Mouse (Mus musculus) midbrain, embryonic 14.5 days (tissue): ENCODE results near the gene Prune1. TPM values are rescaled to one million over a fixed set of nuclear protein-coding genes. Genes with fewer than 3 reads are reported as not detected.

Experiments used
- ATAC-seq: fragments of 200-750 bp; cut with Nextera tagmentation; 2 replicates; pipeline ENCODE4 v1.8.0; 2017; ENCODE audit warnings: moderate number of reproducible peaks, moderate library complexity; ENCODE audit not compliant: low FRiP score, low TSS enrichment
- DNase-seq: peaks from one replicate; pipeline ENCODE4 v3.0.0-alpha.2; 2015
- H3K27ac ChIP-seq: fragments of 300-500 bp; sonication (generic); replicated peaks from 2 replicates; pipeline ENCODE4 v1.5.1; 2014; ENCODE audit warnings: mild to moderate bottlenecking, low read depth, low read length, moderate library complexity
- H3K27me3 ChIP-seq: fragments of 300-500 bp; sonication (generic); 2 replicates; pipeline ENCODE4 v1.6.1; 2014; ENCODE audit warnings: low read length, control low read depth, mixed read lengths; ENCODE audit not compliant: control insufficient read depth, insufficient read depth
- H3K36me3 ChIP-seq: fragments of 300-500 bp; sonication (generic); 2 replicates; pipeline ENCODE4 v1.6.1; 2014; ENCODE audit warnings: low read length, control low read depth; ENCODE audit not compliant: control insufficient read depth, insufficient read depth
- H3K4me1 ChIP-seq: fragments of 300-500 bp; sonication (generic); 2 replicates; pipeline ENCODE4 v1.6.1; 2014; ENCODE audit warnings: mild to moderate bottlenecking, antibody characterized with exemption, low read length, control low read depth; ENCODE audit not compliant: control insufficient read depth, insufficient read depth
- H3K4me2 ChIP-seq: fragments of 300-500 bp; sonication (generic); 2 replicates; pipeline ENCODE4 v1.6.1; 2014; ENCODE audit warnings: mild to moderate bottlenecking, low read length, moderate library complexity
- H3K4me3 ChIP-seq: fragments of 300-500 bp; sonication (generic); replicated peaks from 2 replicates; pipeline ENCODE4 v1.5.1; 2014; ENCODE audit warnings: low read depth, low read length
- H3K9ac ChIP-seq: fragments of 300-500 bp; sonication (generic); replicated peaks from 2 replicates; pipeline ENCODE4 v1.6.1; 2014; ENCODE audit warnings: mild to moderate bottlenecking, low read length, moderate library complexity
- H3K9me3 ChIP-seq: fragments of 300-500 bp; sonication (generic); 2 replicates; pipeline ENCODE4 v1.6.1; 2016; ENCODE audit warnings: low read length, control low read depth, mixed read lengths; ENCODE audit not compliant: control insufficient read depth
- WGBS: fragments of 180-500 bp; shearing (Covaris S2); extraction: QIAGEN DNeasy Blood & Tissue Kit; methylation state at CpG from one replicate; pipeline ENCODE4 v1.1.7; 2014; 5-methylcytosine and 5-hydroxymethylcytosine counted together
- polyA plus RNA-seq: library from polyadenylated mRNA; unstranded; fragments of >200 nt; fragmentation: Nextera tagmentation; extraction: Ambion mirVana; gene quantifications from 2 replicates; pipeline ENCODE4 v1.2.1, GENCODE M21; 2014

Gene Prune1
- polyA plus RNA-seq, 1 experiment from 2014 or later, result 59.4 TPM

GRCm38 (mm10) chr3:95317414-95318080 lies 35.7 kb upstream of the Prune1 start:
- H3K4me3 ChIP-seq, result no peak overlapping the region
- H3K27me3 ChIP-seq, result no peaks in the 10 kb centered on the region
- H3K4me1 ChIP-seq, result peaks cover 15% of the 10 kb centered on the region
- H3K4me2 ChIP-seq, result peak overlapping the region; percentile 27; the same call in 1 of the 2 replicates
- peaks cover 28% of the 10 kb centered on the region for H3K36me3 ChIP-seq
- DNase-seq, result peak; percentile 77
- no peak overlapping the region for H3K9ac ChIP-seq
- 28% methylated on average over 12 of the region's 12 CpGs for WGBS
- H3K27ac ChIP-seq, result no peak overlapping the region
- no peak for ATAC-seq
- H3K9me3 ChIP-seq, result no peaks in the 10 kb centered on the region

GRCm38 (mm10) chr3:95315844-95316550 lies 34.1 kb upstream of the Prune1 start:
- no peak for ATAC-seq
- peaks cover 12% of the 10 kb centered on the region for H3K36me3 ChIP-seq
- peak overlapping the region; percentile 88 for H3K4me3 ChIP-seq
- no peak for DNase-seq
- WGBS, result 14% methylated on average over 9 of the region's 9 CpGs
- H3K4me1 ChIP-seq, result peaks cover 15% of the 10 kb centered on the region
- peak overlapping the region; percentile 78 for H3K4me2 ChIP-seq
- peak overlapping the region; percentile 91 for H3K27ac ChIP-seq
- H3K9me3 ChIP-seq, result no peaks in the 10 kb centered on the region
- H3K27me3 ChIP-seq, result no peaks in the 10 kb centered on the region
- peak overlapping the region; percentile 98 for H3K9ac ChIP-seq

- H3K4me3 ChIP-seq, result peak overlapping the region; percentile 88
- H3K27ac ChIP-seq, result peak overlapping the region; percentile 91
- DNase-seq (peak; percentile 88), ATAC-seq (peak; percentile 90)
- H3K4me2 ChIP-seq, result peak overlapping the region; percentile 78
- H3K9me3 ChIP-seq, result no peaks in the 10 kb centered on the region
- H3K9ac ChIP-seq, result peak overlapping the region; percentile 98
- H3K36me3 ChIP-seq, result peaks cover 5% of the 10 kb centered on the region
- H3K4me1 ChIP-seq, result peaks cover 15% of the 10 kb centered on the region
- H3K27me3 ChIP-seq, result no peaks in the 10 kb centered on the region
- under 1% methylated on average over 70 of the region's 71 CpGs for WGBS
Measured at GRCm38 (mm10) chr3:95315094-95315843, 33.4 kb upstream of the Prune1 start.

DNA sequence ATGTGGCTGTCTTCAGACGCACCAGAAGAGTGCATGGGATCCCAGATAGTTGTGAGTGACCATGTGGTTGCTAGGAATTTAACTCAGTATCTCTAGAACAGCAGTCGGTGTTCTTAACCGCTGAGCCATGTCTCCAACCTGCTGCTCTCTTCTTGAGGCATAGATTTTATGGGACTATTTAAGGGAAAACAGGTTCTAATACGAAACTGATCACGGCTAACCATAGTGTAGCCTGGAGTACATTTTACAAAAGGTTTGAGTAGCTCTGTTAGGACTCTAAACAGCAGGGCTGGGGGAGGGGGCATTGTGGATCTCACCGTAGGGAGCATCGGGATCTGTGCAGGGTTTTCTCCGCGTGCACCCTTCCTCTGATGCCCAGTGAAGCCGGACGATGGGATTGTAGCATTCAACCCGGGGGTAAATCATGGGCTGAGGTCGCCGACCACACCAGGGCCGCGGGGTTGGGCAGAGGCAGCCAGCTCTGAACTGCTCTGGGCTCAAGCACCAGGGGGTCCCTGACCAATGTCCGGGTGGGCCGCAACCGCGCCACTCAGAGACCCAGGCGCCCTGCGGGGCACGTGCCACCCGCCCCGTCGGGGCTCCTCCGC lies 32.7 kb upstream of the Prune1 start, which contains the start of gene Cers2:
Gene Cers2 (plus strand): TSS at position 306 of the 608 bp plus-strand sequence.
- peaks cover 15% of the 10 kb centered on the region for H3K4me1 ChIP-seq
- ATAC-seq, result no peak
- 2% methylated on average over 27 of the region's 27 CpGs for whole genome bisulfite sequencing
- H3K9ac ChIP-seq, result peak within 1 kb of the TSS; percentile 98
- no peaks in the 10 kb centered on the region for H3K36me3 ChIP-seq
- DNase-seq, result peak; percentile 63
- H3K27me3 ChIP-seq, result no peaks in the 10 kb centered on the region
- H3K4me3 ChIP-seq, result peak within 1 kb of the TSS; percentile 88
- peak within 1 kb of the TSS; percentile 91 for H3K27ac ChIP-seq
- no peaks in the 10 kb centered on the region for H3K9me3 ChIP-seq
- peak within 1 kb of the TSS; percentile 78 for H3K4me2 ChIP-seq

- 54% methylated on average over 6 of the region's 6 CpGs for WGBS
- peak overlapping the region; percentile 98; the same call in 1 of the 2 replicates for H3K9ac ChIP-seq
Measured at GRCm38 (mm10) chr3:95314075-95314474, 32.2 kb upstream of the Prune1 start.

DNA sequence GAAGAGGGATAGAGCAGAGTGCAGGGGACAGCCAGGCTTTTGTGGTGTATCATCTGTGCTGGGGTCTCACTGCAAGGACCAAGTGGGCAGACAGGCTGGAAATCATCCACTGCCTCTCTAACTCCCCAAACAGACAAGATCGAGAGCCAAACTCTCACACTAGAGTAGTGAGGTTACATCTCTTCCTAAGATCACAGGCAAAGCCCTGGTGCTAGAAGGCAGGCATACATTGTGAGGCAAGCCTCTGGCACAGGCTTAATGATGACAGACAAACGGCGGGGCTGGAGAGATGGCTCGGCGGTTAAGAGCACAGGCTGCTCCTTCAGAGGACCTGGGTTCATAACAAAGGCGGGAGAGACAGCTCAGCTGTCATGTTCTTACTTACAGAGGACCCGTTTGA lies 31.6 kb upstream of the Prune1 start:
- Histone ChIP-seq H3K36me3 (no peaks in the 10 kb centered on the region), H3K4me2 (no peak overlapping the region), H3K27ac (no peak overlapping the region), H3K4me3 (no peak overlapping the region), H3K27me3 (no peaks in the 10 kb centered on the region), H3K9ac (no peak overlapping the region), H3K9me3 (no peaks in the 10 kb centered on the region), H3K4me1 (peaks cover 15% of the 10 kb centered on the region)
- no peak for ATAC-seq
- WGBS, result 45% methylated on average over 7 of the region's 7 CpGs
- no peak for DNase-seq

More at GRCm38 (mm10) chr3:95314075-95314474, 32.2 kb upstream of the Prune1 start:
- Histone ChIP-seq H3K4me2 (peak overlapping the region; percentile 78), H3K27ac (0 out of 2 replicates have a peak overlapping the region, but pooled peaks have one; percentile 91), H3K9me3 (no peaks in the 10 kb centered on the region), H3K27me3 (no peaks in the 10 kb centered on the region), H3K4me3 (peak overlapping the region; percentile 88; the same call in 1 of the 2 replicates), H3K4me1 (peaks cover 15% of the 10 kb centered on the region), H3K36me3 (no peaks in the 10 kb centered on the region)
- DNase-seq (no peak), ATAC-seq (no peak)

GRCm38 (mm10) chr3:95312623-95313022 lies 30.7 kb upstream of the Prune1 start:
- Histone ChIP-seq H3K4me2 (no peak overlapping the region), H3K9me3 (no peaks in the 10 kb centered on the region), H3K4me1 (peaks cover 12% of the 10 kb centered on the region), H3K27me3 (no peaks in the 10 kb centered on the region), H3K9ac (no peak overlapping the region), H3K4me3 (no peak overlapping the region), H3K36me3 (no peaks in the 10 kb centered on the region), H3K27ac (no peak overlapping the region)
- ATAC-seq, result no peak
- 88% methylated on average over 6 of the region's 6 CpGs for WGBS
- DNase-seq, result no peak
